Mouse (Mus musculus) hindbrain, embryonic 11.5 days (tissue): ENCODE measurements around the gene Sbf1. TPM values are rescaled to one million over a fixed set of nuclear protein-coding genes. Genes with fewer than 3 reads are reported as not detected.
A peak's percentile ranks its signal among the peaks of the same experiment; 100 is the strongest.

ENCODE experiments used
- ATAC-seq: fragments of 200-750 bp; cut with Nextera tagmentation; 2 replicates; pipeline ENCODE4 v1.8.0; 2017; ENCODE audit warnings: mild to moderate bottlenecking, moderate TSS enrichment, moderate library complexity; ENCODE audit not compliant: low FRiP score
- DNase-seq: peaks from one replicate; pipeline ENCODE4 v3.0.0-alpha.2; 2015; ENCODE audit warnings: low spot score
- H3K27ac ChIP-seq: fragments of 300-500 bp; sonication (generic); 2 replicates; pipeline ENCODE4 v1.5.1; 2014; ENCODE audit warnings: mild to moderate bottlenecking, low read depth, low read length
- H3K27me3 ChIP-seq: fragments of 300-500 bp; sonication (generic); 2 replicates; pipeline ENCODE4 v1.6.1; 2014; ENCODE audit warnings: mild to moderate bottlenecking, low read length, moderate library complexity, mixed read lengths; ENCODE audit not compliant: control insufficient read depth, insufficient read depth
- H3K36me3 ChIP-seq: fragments of 300-500 bp; sonication (generic); 2 replicates; pipeline ENCODE4 v1.6.1; 2014; ENCODE audit warnings: mild to moderate bottlenecking, low read length, moderate library complexity, mixed read lengths; ENCODE audit not compliant: control insufficient read depth, insufficient read depth
- H3K4me1 ChIP-seq: fragments of 300-500 bp; sonication (generic); replicated peaks from 2 replicates; pipeline ENCODE4 v1.6.1; 2014; ENCODE audit warnings: low read length, mixed read lengths; ENCODE audit not compliant: control insufficient read depth, insufficient read depth
- H3K4me2 ChIP-seq: fragments of 300-500 bp; sonication (generic); replicated peaks from 2 replicates; pipeline ENCODE4 v1.6.1; 2014; ENCODE audit warnings: mild to moderate bottlenecking, low read depth, low read length
- H3K4me3 ChIP-seq: fragments of 300-500 bp; sonication (generic); 2 replicates; pipeline ENCODE4 v1.5.1; 2014; ENCODE audit warnings: low read depth, low read length
- H3K9ac ChIP-seq: fragments of 300-500 bp; sonication (generic); 2 replicates; pipeline ENCODE4 v1.6.1; 2014; ENCODE audit warnings: low read depth, low read length
- H3K9me3 ChIP-seq: fragments of 300-500 bp; sonication (generic); 2 replicates; pipeline ENCODE4 v1.6.1; 2016; ENCODE audit warnings: low read length; ENCODE audit not compliant: control insufficient read depth
- WGBS: fragments of 180-500 bp; shearing (Covaris S2); extraction: QIAGEN DNeasy Blood & Tissue Kit; methylation state at CpG from one replicate; pipeline ENCODE4 v1.1.7; 2014; 5-methylcytosine and 5-hydroxymethylcytosine counted together
- polyA plus RNA-seq: library from polyadenylated mRNA; unstranded; fragments of >200 nt; fragmentation: Nextera tagmentation; extraction: Ambion mirVana; gene quantifications from 2 replicates; pipeline ENCODE4 v1.2.1, GENCODE M21; 2014

The Sbf1 gene
- 57.4 and 66.4 TPM in 2 replicates for polyA plus RNA-seq

GRCm38 (mm10) chr15:89315190-89315731, at the start of gene Sbf1:
TSS of gene Sbf1 (minus strand) at chr15:89315311.
- under 1% methylated on average over 36 of the region's 37 CpGs for WGBS
- Histone ChIP-seq H3K27me3 (no peaks in the 10 kb centered on the region), H3K27ac (peak within 1 kb of the TSS; percentile 30; the same call in 1 of the 2 replicates), H3K9ac (peak within 1 kb of the TSS; percentile 85), H3K9me3 (no peaks in the 10 kb centered on the region), H3K36me3 (no peaks in the 10 kb centered on the region), H3K4me1 (no peaks in the 10 kb centered on the region; the same call in 1 of the 2 replicates), H3K4me3 (peak within 1 kb of the TSS; percentile 99), H3K4me2 (peak within 1 kb of the TSS; percentile 73)
- peak; percentile 99 for ATAC-seq
- peak; percentile 97 for DNase-seq

- no peak overlapping the region for H3K9ac ChIP-seq
- DNase-seq (no peak), ATAC-seq (no peak)
- WGBS: 95% methylated on average over 7 of the region's 7 CpGs
- H3K4me1 ChIP-seq: no peaks in the 10 kb centered on the region
- H3K27ac ChIP-seq: no peak overlapping the region
- H3K4me3 ChIP-seq: no peak overlapping the region
- no peaks in the 10 kb centered on the region for H3K27me3 ChIP-seq
- no peak overlapping the region for H3K4me2 ChIP-seq
- peaks cover 13% of the 10 kb centered on the region for H3K36me3 ChIP-seq
- H3K9me3 ChIP-seq: no peaks in the 10 kb centered on the region
Observed at GRCm38 (mm10) chr15:89363051-89363450, 47.9 kb upstream of the Sbf1 start.

- H3K4me2 ChIP-seq: no peak overlapping the region
- peaks cover 7% of the 10 kb centered on the region; the same call in 1 of the 2 replicates for H3K4me1 ChIP-seq
- H3K27ac ChIP-seq: no peak overlapping the region
- H3K4me3 ChIP-seq: no peak overlapping the region
- H3K27me3 ChIP-seq: no peaks in the 10 kb centered on the region
- DNase-seq (no peak), ATAC-seq (no peak)
- 0 out of 2 replicates have a peak, but pooled peaks cover 2% of the 10 kb centered on the region for H3K36me3 ChIP-seq
- no peak overlapping the region for H3K9ac ChIP-seq
- 92% methylated on average over 3 of the region's 3 CpGs for WGBS
- no peaks in the 10 kb centered on the region for H3K9me3 ChIP-seq
Observed at GRCm38 (mm10) chr15:89358784-89359183, 43.7 kb upstream of the Sbf1 start.

- Histone ChIP-seq H3K9ac (peak overlapping the region; percentile 88), H3K27me3 (no peaks in the 10 kb centered on the region), H3K27ac (0 out of 2 replicates have a peak overlapping the region, but pooled peaks have one; percentile 17), H3K4me1 (peaks cover 7% of the 10 kb centered on the region; the same call in 1 of the 2 replicates), H3K4me3 (peak overlapping the region; percentile 54), H3K36me3 (peaks cover 18% of the 10 kb centered on the region), H3K4me2 (peak overlapping the region; percentile 58), H3K9me3 (no peaks in the 10 kb centered on the region)
- WGBS: under 1% methylated on average over 15 of the region's 15 CpGs
- ATAC-seq: peak; percentile 67
- DNase-seq: peak; percentile 91
Observed at GRCm38 (mm10) chr15:89356372-89356771, 41.3 kb upstream of the Sbf1 start.

GRCm38 (mm10) chr15:89355241-89356187, 40.4 kb upstream of the Sbf1 start, which contains the start of the genes Lmf2 and Ncaph2:
TSS of gene Lmf2 (minus strand) at chr15:89355659.
TSS of gene Ncaph2 (plus strand) at chr15:89355719.
- H3K4me3 ChIP-seq: peak within 1 kb of the TSS; percentile 54
- H3K9me3 ChIP-seq: no peaks in the 10 kb centered on the region
- DNase-seq (peak; percentile 99), ATAC-seq (peak; percentile 92)
- peaks cover 7% of the 10 kb centered on the region; the same call in 1 of the 2 replicates for H3K4me1 ChIP-seq
- no peaks in the 10 kb centered on the region for H3K27me3 ChIP-seq
- H3K36me3 ChIP-seq: peaks cover 18% of the 10 kb centered on the region
- WGBS: 1% methylated on average over 64 of the region's 64 CpGs
- H3K4me2 ChIP-seq: peak within 1 kb of the TSS; percentile 68
- peak within 1 kb of the TSS; percentile 27; the same call in 1 of the 2 replicates for H3K27ac ChIP-seq
- H3K9ac ChIP-seq: peak within 1 kb of the TSS; percentile 88

GRCm38 (mm10) chr15:89354455-89354854, 39.3 kb upstream of the Sbf1 start:
- peak; percentile 2; the same call in 1 of the 2 replicates for ATAC-seq

GRCm38 (mm10) chr15:89353837-89354236, 38.7 kb upstream of the Sbf1 start:
- DNase-seq (no peak), ATAC-seq (no peak)
- no peak overlapping the region for H3K4me3 ChIP-seq
- 95% methylated on average over 16 of the region's 16 CpGs for WGBS
- no peaks in the 10 kb centered on the region for H3K27me3 ChIP-seq
- no peak overlapping the region for H3K27ac ChIP-seq
- peaks cover 18% of the 10 kb centered on the region for H3K36me3 ChIP-seq
- no peak overlapping the region for H3K4me2 ChIP-seq
- peaks cover 7% of the 10 kb centered on the region; the same call in 1 of the 2 replicates for H3K4me1 ChIP-seq
- H3K9ac ChIP-seq: no peak overlapping the region
- H3K9me3 ChIP-seq: no peaks in the 10 kb centered on the region

More at GRCm38 (mm10) chr15:89354455-89354854, 39.3 kb upstream of the Sbf1 start:
- no peak for DNase-seq
- 81% methylated on average over 7 of the region's 7 CpGs for WGBS
- Histone ChIP-seq H3K4me2 (peak overlapping the region; percentile 68), H3K9me3 (no peaks in the 10 kb centered on the region), H3K4me1 (peaks cover 7% of the 10 kb centered on the region; the same call in 1 of the 2 replicates), H3K27ac (no peak overlapping the region), H3K36me3 (peaks cover 18% of the 10 kb centered on the region), H3K9ac (peak overlapping the region; percentile 88), H3K4me3 (peak overlapping the region; percentile 54), H3K27me3 (no peaks in the 10 kb centered on the region)

GRCm38 (mm10) chr15:89352795-89353194, 37.7 kb upstream of the Sbf1 start:
- H3K27ac ChIP-seq: no peak overlapping the region
- H3K9ac ChIP-seq: no peak overlapping the region
- no peak overlapping the region for H3K4me2 ChIP-seq
- H3K4me3 ChIP-seq: no peak overlapping the region
- peaks cover 7% of the 10 kb centered on the region; the same call in 1 of the 2 replicates for H3K4me1 ChIP-seq
- no peaks in the 10 kb centered on the region for H3K9me3 ChIP-seq
- WGBS: 96% methylated on average over 12 of the region's 12 CpGs
- no peaks in the 10 kb centered on the region for H3K27me3 ChIP-seq
- H3K36me3 ChIP-seq: peaks cover 18% of the 10 kb centered on the region
- no peak for ATAC-seq
- DNase-seq: no peak
